Mouse (Mus musculus): Measurements from ENCODE around the gene Vmn1r55. TPM values are rescaled to one million over a fixed set of nuclear protein-coding genes. Genes with fewer than 3 reads are reported as not detected.
"Not testable (repeated sequence)": the region's sequence is repeated elsewhere in the genome, so short reads cannot be mapped to it uniquely, and the experiment has no call there.

Vmn1r55 gene
- polyA plus RNA-seq (2014; fragmentation: Nextera tagmentation; extraction: Ambion mirVana), result 0.04 and 0.10 TPM in 2 replicates

- not testable (repeated sequence) for H3K9me3 ChIP-seq (ENCODE audit: control insufficient read depth, low read length); H3K4me1 ChIP-seq (ENCODE audit: control insufficient read depth, insufficient read depth, low read length); H3K4me3 ChIP-seq (ENCODE audit: low read depth, low read length); H3K4me2 ChIP-seq (ENCODE audit: low read depth, low read length); ATAC-seq (ENCODE audit: low read depth); H3K9ac ChIP-seq (replicated peaks; ENCODE audit: low read depth, low read length); H3K27me3 ChIP-seq (ENCODE audit: control insufficient read depth, insufficient read depth, low read length); H3K27ac ChIP-seq (ENCODE audit: low read depth, low read length); H3K36me3 ChIP-seq (ENCODE audit: control insufficient read depth, insufficient read depth, low read length)
These were observed at the start of gene Vmn1r55 for GRCm38 (mm10) chr7:5149570-5149969. TSS of gene Vmn1r55 (minus strand) at chr7:5149670.

- not testable (repeated sequence) for H3K9me3 ChIP-seq (ENCODE audit: control insufficient read depth, low read length); H3K27ac ChIP-seq (ENCODE audit: low read depth, low read length); H3K36me3 ChIP-seq (ENCODE audit: control insufficient read depth, insufficient read depth, low read length); ATAC-seq (ENCODE audit: low read depth); H3K4me3 ChIP-seq (ENCODE audit: low read depth, low read length); H3K27me3 ChIP-seq (ENCODE audit: control insufficient read depth, insufficient read depth, low read length); H3K4me2 ChIP-seq (ENCODE audit: low read depth, low read length); H3K9ac ChIP-seq (replicated peaks; ENCODE audit: low read depth, low read length); H3K4me1 ChIP-seq (ENCODE audit: control insufficient read depth, insufficient read depth, low read length)
These were observed 47.2 kb upstream of the Vmn1r55 start, which contains the start of gene Vmn1r56 for GRCm38 (mm10) chr7:5196647-5197046. TSS of gene Vmn1r56 (minus strand) at chr7:5196747.

GRCm38 (mm10) chr7:5125549-5126406, 23.7 kb downstream of the Vmn1r55 start, which contains the start of gene Rasl2-9:
TSS of gene Rasl2-9 (minus strand) at chr7:5125950.
- H3K36me3 ChIP-seq (ENCODE audit: control insufficient read depth, insufficient read depth, low read length), result no peaks in the 10 kb centered on the region
- ATAC-seq (ENCODE audit: low read depth), result peak; percentile 90
- H3K27ac ChIP-seq (ENCODE audit: low read depth, low read length), result no peak within 1 kb of the TSS
- H3K9me3 ChIP-seq (ENCODE audit: control insufficient read depth, low read length), result no peaks in the 10 kb centered on the region
- peak within 1 kb of the TSS; percentile 39 for H3K9ac ChIP-seq (replicated peaks; ENCODE audit: low read depth, low read length)
- 20% methylated on average over 42 of the region's 42 CpGs for WGBS
- H3K4me3 ChIP-seq (ENCODE audit: low read depth, low read length), result peak within 1 kb of the TSS; percentile 34
- H3K4me1 ChIP-seq (ENCODE audit: control insufficient read depth, insufficient read depth, low read length), result no peaks in the 10 kb centered on the region
- H3K27me3 ChIP-seq (ENCODE audit: control insufficient read depth, insufficient read depth, low read length), result no peaks in the 10 kb centered on the region
- H3K4me2 ChIP-seq (ENCODE audit: low read depth, low read length), result peak within 1 kb of the TSS; percentile 58

- Histone ChIP-seq H3K9ac (replicated peaks; ENCODE audit: low read depth, low read length) (no peak overlapping the region), H3K27me3 (ENCODE audit: control insufficient read depth, insufficient read depth, low read length) (no peaks in the 10 kb centered on the region), H3K4me3 (ENCODE audit: low read depth, low read length) (no peak overlapping the region), H3K4me1 (ENCODE audit: control insufficient read depth, insufficient read depth, low read length) (no peaks in the 10 kb centered on the region), H3K9me3 (ENCODE audit: control insufficient read depth, low read length) (no peaks in the 10 kb centered on the region), H3K4me2 (ENCODE audit: low read depth, low read length) (no peak overlapping the region), H3K27ac (ENCODE audit: low read depth, low read length) (no peak overlapping the region), H3K36me3 (ENCODE audit: control insufficient read depth, insufficient read depth, low read length) (no peaks in the 10 kb centered on the region)
- ATAC-seq (ENCODE audit: low read depth), result no peak
- 89% methylated on average over 8 of the region's 8 CpGs for WGBS
These were observed 24.4 kb downstream of the Vmn1r55 start for GRCm38 (mm10) chr7:5125078-5125477.

- no peak within 1 kb of the TSS for H3K4me2 ChIP-seq (ENCODE audit: low read depth, low read length)
- H3K4me3 ChIP-seq (ENCODE audit: low read depth, low read length), result no peak within 1 kb of the TSS
- 94% methylated on average over 3 of the region's 3 CpGs for WGBS
- H3K36me3 ChIP-seq (ENCODE audit: control insufficient read depth, insufficient read depth, low read length), result no peaks in the 10 kb centered on the region
- no peak for ATAC-seq (ENCODE audit: low read depth)
- no peaks in the 10 kb centered on the region for H3K27me3 ChIP-seq (ENCODE audit: control insufficient read depth, insufficient read depth, low read length)
- no peak within 1 kb of the TSS for H3K27ac ChIP-seq (ENCODE audit: low read depth, low read length)
- H3K9me3 ChIP-seq (ENCODE audit: control insufficient read depth, low read length), result no peaks in the 10 kb centered on the region
- no peak within 1 kb of the TSS for H3K9ac ChIP-seq (replicated peaks; ENCODE audit: low read depth, low read length)
- no peaks in the 10 kb centered on the region for H3K4me1 ChIP-seq (ENCODE audit: control insufficient read depth, insufficient read depth, low read length)
These were observed 32.6 kb downstream of the Vmn1r55 start, which contains the start of gene Rfpl4 for GRCm38 (mm10) chr7:5116850-5117249. TSS of gene Rfpl4 (minus strand) at chr7:5116950.

- no peaks in the 10 kb centered on the region for H3K4me1 ChIP-seq (ENCODE audit: control insufficient read depth, insufficient read depth, low read length)
- no peaks in the 10 kb centered on the region for H3K9me3 ChIP-seq (ENCODE audit: control insufficient read depth, low read length)
- H3K36me3 ChIP-seq (ENCODE audit: control insufficient read depth, insufficient read depth, low read length), result no peaks in the 10 kb centered on the region
- H3K27ac ChIP-seq (ENCODE audit: low read depth, low read length), result no peak overlapping the region
- H3K4me3 ChIP-seq (ENCODE audit: low read depth, low read length), result no peak overlapping the region
- H3K9ac ChIP-seq (replicated peaks; ENCODE audit: low read depth, low read length), result no peak overlapping the region
- no peak for ATAC-seq (ENCODE audit: low read depth)
- no peak overlapping the region for H3K4me2 ChIP-seq (ENCODE audit: low read depth, low read length)
- 50% methylated on average over 3 of the region's 3 CpGs for WGBS
- no peaks in the 10 kb centered on the region for H3K27me3 ChIP-seq (ENCODE audit: control insufficient read depth, insufficient read depth, low read length)
These were observed 36.8 kb downstream of the Vmn1r55 start for GRCm38 (mm10) chr7:5112701-5113100.

GRCm38 (mm10) chr7:5109301-5109700, 40.2 kb downstream of the Vmn1r55 start:
- no peaks in the 10 kb centered on the region for H3K9me3 ChIP-seq (ENCODE audit: control insufficient read depth, low read length)
- no peak overlapping the region for H3K4me2 ChIP-seq (ENCODE audit: low read depth, low read length)
- H3K36me3 ChIP-seq (ENCODE audit: control insufficient read depth, insufficient read depth, low read length), result no peaks in the 10 kb centered on the region
- no peak overlapping the region for H3K27ac ChIP-seq (ENCODE audit: low read depth, low read length)
- no peaks in the 10 kb centered on the region for H3K27me3 ChIP-seq (ENCODE audit: control insufficient read depth, insufficient read depth, low read length)
- no peak overlapping the region for H3K4me3 ChIP-seq (ENCODE audit: low read depth, low read length)
- no peaks in the 10 kb centered on the region for H3K4me1 ChIP-seq (ENCODE audit: control insufficient read depth, insufficient read depth, low read length)
- ATAC-seq (ENCODE audit: low read depth), result no peak
- WGBS, result 87% methylated on average over 8 of the region's 8 CpGs
- H3K9ac ChIP-seq (replicated peaks; ENCODE audit: low read depth, low read length), result no peak overlapping the region

GRCm38 (mm10) chr7:5108272-5108671, 41.2 kb downstream of the Vmn1r55 start:
- 76% methylated on average over 4 of the region's 4 CpGs for WGBS
- H3K27me3 ChIP-seq (ENCODE audit: control insufficient read depth, insufficient read depth, low read length), result no peaks in the 10 kb centered on the region
- no peak for ATAC-seq (ENCODE audit: low read depth)
- no peak overlapping the region for H3K27ac ChIP-seq (ENCODE audit: low read depth, low read length)
- no peaks in the 10 kb centered on the region for H3K4me1 ChIP-seq (ENCODE audit: control insufficient read depth, insufficient read depth, low read length)
- no peak overlapping the region for H3K4me2 ChIP-seq (ENCODE audit: low read depth, low read length)
- H3K36me3 ChIP-seq (ENCODE audit: control insufficient read depth, insufficient read depth, low read length), result no peaks in the 10 kb centered on the region
- no peaks in the 10 kb centered on the region for H3K9me3 ChIP-seq (ENCODE audit: control insufficient read depth, low read length)
- H3K9ac ChIP-seq (replicated peaks; ENCODE audit: low read depth, low read length), result no peak overlapping the region
- H3K4me3 ChIP-seq (ENCODE audit: low read depth, low read length), result no peak overlapping the region

- WGBS, result 88% methylated on average over 2 of the region's 2 CpGs
- H3K4me2 ChIP-seq (ENCODE audit: low read depth, low read length), result no peak overlapping the region
- H3K9me3 ChIP-seq (ENCODE audit: control insufficient read depth, low read length), result no peaks in the 10 kb centered on the region
- no peaks in the 10 kb centered on the region for H3K4me1 ChIP-seq (ENCODE audit: control insufficient read depth, insufficient read depth, low read length)
- no peak overlapping the region for H3K27ac ChIP-seq (ENCODE audit: low read depth, low read length)
- no peak overlapping the region for H3K4me3 ChIP-seq (ENCODE audit: low read depth, low read length)
- no peak overlapping the region for H3K9ac ChIP-seq (replicated peaks; ENCODE audit: low read depth, low read length)
- no peaks in the 10 kb centered on the region for H3K27me3 ChIP-seq (ENCODE audit: control insufficient read depth, insufficient read depth, low read length)
- ATAC-seq (ENCODE audit: low read depth), result no peak
- peaks cover 10% of the 10 kb centered on the region for H3K36me3 ChIP-seq (ENCODE audit: control insufficient read depth, insufficient read depth, low read length)
These were observed 46.9 kb downstream of the Vmn1r55 start for GRCm38 (mm10) chr7:5102564-5102963.
